9 mouse cellular contexts compared by ENCODE assay signal in the genomic region with DNA sequence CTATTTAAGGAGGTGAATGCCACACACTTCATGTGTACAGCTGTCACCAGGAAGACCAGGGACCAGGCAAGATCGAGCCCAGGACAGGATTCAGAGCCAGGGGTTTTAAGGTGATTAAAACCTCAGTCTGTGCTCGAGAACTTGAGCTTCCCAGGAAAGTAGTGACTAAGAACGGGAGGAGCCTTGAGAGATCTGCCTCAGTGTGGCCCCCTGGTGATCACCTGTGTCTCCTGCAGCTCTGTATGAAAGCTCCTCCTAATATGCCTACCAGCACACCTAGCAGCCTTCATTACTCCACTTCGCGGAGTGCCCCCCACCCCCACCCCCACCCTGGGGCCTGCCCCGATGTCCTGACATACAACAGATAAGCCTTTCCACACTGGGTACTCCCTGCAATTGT. TPM values are rescaled to one million over a fixed set of nuclear protein-coding genes. Genes with fewer than 3 reads are reported as not detected.
A peak's percentile ranks its signal among the peaks of the same experiment; 100 is the strongest.
DNase-seq lines count a peak whose midpoint lies in the region; ATAC-seq lines count a peak whose summit lies in the region.
"Had no signal": no experiment of that assay in that cellular context is flagged by ENCODE, and none has a peak within 500 bp of the region (broad histone marks: within the 10 kb centered on the region; RNA-seq: fewer than 3 reads in every experiment).

No protein-coding gene starts in this region.

- H3K9ac ChIP-seq in kidney, embryonic 15.5 days = no peak overlapping the region
- H3K9ac ChIP-seq: hindbrain, embryonic 15.5 days had no signal

- WGBS in kidney, embryonic 15.5 days = 25% methylated on average over 6 of the region's 6 CpGs

- no peaks in the 10 kb centered on the region for H3K9me3 ChIP-seq in kidney, embryonic 15.5 days (replicated peaks)
- H3K9me3 ChIP-seq: hindbrain, embryonic 15.5 days had no signal

- H3K36me3 ChIP-seq in kidney, embryonic 15.5 days = no peaks in the 10 kb centered on the region
- H3K36me3 ChIP-seq: hindbrain, embryonic 15.5 days had no signal

- ATAC-seq in kidney, embryonic 15.5 days (replicated peaks; ENCODE audit: low FRiP score) = no peak
- ATAC-seq in common myeloid progenitor, adult 5-6 weeks (replicated peaks; ENCODE audit: low read depth, poor library complexity, severe bottlenecking) = peak; percentile 60; the same call in 1 of the 2 replicates
- ATAC-seq in cerebellum, adult (ENCODE audit: insufficient number of reproducible peaks, low FRiP score, low TSS enrichment) = no peak

- H3K27me3 ChIP-seq in kidney, embryonic 15.5 days = peaks cover 36% of the 10 kb centered on the region

- H3K27ac ChIP-seq in kidney, embryonic 15.5 days = no peak overlapping the region
- H3K27ac ChIP-seq: hindbrain, embryonic 15.5 days had no signal

- H3K4me2 ChIP-seq in kidney, embryonic 15.5 days = no peak overlapping the region
- H3K4me2 ChIP-seq: hindbrain, embryonic 15.5 days had no signal

- peak; percentile 45 for DNase-seq in kidney, adult 9 months
- DNase-seq in Muller cell, postnatal 12 days (ENCODE audit: inconsistent ontology term) = peak; percentile 11
- DNase-seq in lung, postnatal 10 days = peak; percentile 16
- DNase-seq in gastrocnemius, adult 8-10 months (ENCODE audit: low spot score in 2 of 2) = no peak
- DNase-seq: cerebellum, adult 11-12 months had no signal

- H3K4me3 ChIP-seq in kidney, embryonic 15.5 days (replicated peaks) = no peak overlapping the region
- H3K4me3 ChIP-seq: hindbrain, embryonic 15.5 days had no signal

- peaks cover 2% of the 10 kb centered on the region for H3K4me1 ChIP-seq in kidney, embryonic 15.5 days

RNA-seq across cellular contexts. Expression of a gene that starts 25.3 kb away (rescaled TPM):
- polyA plus RNA-seq in kidney, embryonic 15.5 days (2015; fragmentation: Nextera tagmentation; extraction: Ambion mirVana) = 0.99 and 1.5 TPM in 2 replicates
- total RNA-seq in common myeloid progenitor, adult 5-6 weeks (2017) = not detected in 2 replicates
- not detected for total RNA-seq in gastrocnemius, adult 8-10 months (2022)

Comparison
In these comparisons a context has a peak if more than half of its experiments do, and no peak if none do; other contexts are left out.
1. DNase-seq: peak in kidney, adult 9 months (single experiment), Muller cell, postnatal 12 days (single experiment) and lung, postnatal 10 days (single experiment); none in gastrocnemius, adult 8-10 months (0 of 2).